Mouse (Mus musculus) lung, adult 2 months (tissue): ENCODE results near the gene Ntn3. TPM values are rescaled to one million over a fixed set of nuclear protein-coding genes. Genes with fewer than 3 reads are reported as not detected.

ENCODE experiments used
- DNase-seq: peaks from one replicate; pipeline ENCODE4 v3.0.0; 2022
- H3K4me1 ChIP-seq: fragments of 200-500 bp; 2 replicates; pipeline ENCODE4 v1.6.1; 2011; ENCODE audit warnings: low read length; ENCODE audit not compliant: control insufficient read depth, insufficient read depth
- H3K4me3 ChIP-seq: fragments of 200-500 bp; replicated peaks from 2 replicates; pipeline ENCODE3; 2011; ENCODE audit warnings: low read depth, mild to moderate bottlenecking, control low read depth, low read length; ENCODE audit errors: extremely low read depth
- CTCF ChIP-seq: fragments of 200-500 bp; IDR thresholded peaks from 2 replicates; pipeline ENCODE4 v1.5.1; 2011; ENCODE audit warnings: mild to moderate bottlenecking, low read length, control low read depth; ENCODE audit not compliant: insufficient read depth
- POLR2A ChIP-seq: fragments of 200-500 bp; IDR thresholded peaks from 2 replicates; pipeline ENCODE4 v1.6.1; 2011; ENCODE audit warnings: low read depth, mild to moderate bottlenecking, control low read depth, low read length, borderline replicate concordance; ENCODE audit errors: extremely low read depth
- WGBS: fragments of 180-500 bp; shearing (Covaris S2); methylation state at CpG from one replicate; pipeline ENCODE4 v1.1.7; 2018; 5-methylcytosine and 5-hydroxymethylcytosine counted together
- polyA plus RNA-seq: library from polyadenylated mRNA; depleted of rRNA; stranded (reverse); fragments of >200 nt; gene quantifications from 2 replicates; pipeline ENCODE4 v1.2.3, GENCODE M21; 2012

Ntn3 gene
- polyA plus RNA-seq, 1 experiment, result 10.4 TPM

- under 1% methylated on average over 41 of the region's 41 CpGs for WGBS
- Histone ChIP-seq H3K4me3 (peak overlapping the region; percentile 87), H3K4me1 (peaks cover 3% of the 10 kb centered on the region; the same call in 1 of the 2 replicates)
- peak; percentile 48 for DNase-seq
- TF ChIP-seq POLR2A, result no peak
- no peak for TF ChIP-seq CTCF
Measured at GRCm38 (mm10) chr17:24168590-24169277, 40.6 kb downstream of the Ntn3 start.

DNA sequence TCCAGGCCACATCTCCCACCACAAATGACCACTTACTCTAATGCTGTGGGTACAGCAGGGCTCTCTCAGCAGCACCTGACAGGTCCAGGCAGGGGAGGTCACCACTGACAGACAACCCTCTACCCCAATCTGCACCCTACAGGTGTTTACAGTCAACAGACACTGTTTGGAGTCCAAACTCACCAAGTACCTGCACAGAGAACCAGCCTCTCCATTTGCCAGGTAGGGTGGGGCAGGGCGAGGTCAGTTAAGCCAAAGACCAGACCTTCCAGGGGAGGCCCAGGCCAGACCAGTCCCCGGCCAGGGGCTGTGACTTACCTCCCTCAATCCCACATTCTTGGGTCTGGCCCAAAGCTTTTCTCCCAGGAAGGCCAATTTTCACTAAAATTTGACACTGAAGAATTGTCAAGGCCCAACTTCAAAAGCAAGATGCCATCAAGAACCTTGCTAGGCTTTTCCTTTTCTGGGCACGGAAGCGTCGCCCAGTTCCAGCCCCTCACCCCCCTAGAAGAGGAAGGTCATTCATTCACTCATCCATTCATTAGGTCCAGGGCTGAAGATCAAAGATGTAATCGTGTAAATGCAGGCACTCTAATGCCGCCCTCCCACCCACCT is 41.3 kb downstream of the Ntn3 start:
- peaks cover 3% of the 10 kb centered on the region; the same call in 1 of the 2 replicates for H3K4me1 ChIP-seq
- DNase-seq, result no peak
- TF ChIP-seq CTCF (no peak), POLR2A (no peak)
- 33% methylated on average over 7 of the region's 7 CpGs for WGBS
- peak overlapping the region; percentile 87 for H3K4me3 ChIP-seq

GRCm38 (mm10) chr17:24167120-24167519 is 42.2 kb downstream of the Ntn3 start:
- no peak for TF ChIP-seq CTCF
- TF ChIP-seq POLR2A, result no peak
- Histone ChIP-seq H3K4me3 (no peak overlapping the region), H3K4me1 (peaks cover 7% of the 10 kb centered on the region)
- no peak for DNase-seq
- WGBS, result 56% methylated on average over 6 of the region's 6 CpGs

DNA sequence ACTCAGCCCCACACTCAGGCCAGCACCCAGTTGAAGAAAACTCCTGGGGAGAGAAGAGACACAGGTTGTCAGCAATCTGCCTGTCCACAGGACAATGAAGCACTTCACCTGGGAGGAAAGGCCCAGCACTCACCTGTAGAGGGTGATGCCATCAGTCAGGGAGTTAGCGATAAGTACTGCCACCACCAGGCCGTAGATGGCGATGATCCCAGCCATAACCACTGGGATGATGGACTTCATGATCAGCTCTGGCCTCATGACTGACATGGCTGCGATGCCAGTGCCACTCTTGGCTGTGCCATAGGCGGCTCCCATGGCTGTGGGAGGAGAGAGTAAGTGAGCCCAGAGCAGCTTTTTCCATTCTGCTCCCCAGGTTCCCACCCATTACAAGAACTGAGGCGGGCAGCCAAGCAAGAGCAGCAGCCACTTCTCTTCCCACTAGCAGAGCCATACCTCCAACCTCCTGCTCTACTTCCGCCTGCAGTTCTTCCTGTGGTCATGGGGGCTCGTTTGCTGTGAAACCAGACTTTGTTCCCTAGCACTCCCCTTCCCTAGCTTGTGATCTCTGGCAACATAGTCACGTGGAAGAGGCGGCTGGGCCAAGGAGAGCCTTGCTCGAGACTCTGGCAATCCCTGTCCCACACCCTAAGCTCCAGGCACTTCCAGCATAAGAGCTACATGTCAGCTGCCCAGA is 44.6 kb downstream of the Ntn3 start:
- 69% methylated on average over 11 of the region's 11 CpGs for WGBS
- no peak for TF ChIP-seq CTCF

GRCm38 (mm10) chr17:24163176-24163962 is 46.0 kb downstream of the Ntn3 start, which contains the start of gene Amdhd2:
Gene Amdhd2, minus strand, starts transcription at chr17:24163766.
- TF ChIP-seq POLR2A, result peak; percentile 70; the same call in 1 of the 2 replicates
- no peak for TF ChIP-seq CTCF
- Histone ChIP-seq H3K4me1 (peaks cover 10% of the 10 kb centered on the region), H3K4me3 (peak within 1 kb of the TSS; percentile 92)
- DNase-seq, result peak; percentile 90
- under 1% methylated on average over 47 of the region's 47 CpGs for WGBS

More for the DNA sequence above, 44.6 kb downstream of the Ntn3 start:
- H3K4me1 ChIP-seq, result peaks cover 10% of the 10 kb centered on the region
- H3K4me3 ChIP-seq, result no peak overlapping the region
- DNase-seq, result no peak

DNA sequence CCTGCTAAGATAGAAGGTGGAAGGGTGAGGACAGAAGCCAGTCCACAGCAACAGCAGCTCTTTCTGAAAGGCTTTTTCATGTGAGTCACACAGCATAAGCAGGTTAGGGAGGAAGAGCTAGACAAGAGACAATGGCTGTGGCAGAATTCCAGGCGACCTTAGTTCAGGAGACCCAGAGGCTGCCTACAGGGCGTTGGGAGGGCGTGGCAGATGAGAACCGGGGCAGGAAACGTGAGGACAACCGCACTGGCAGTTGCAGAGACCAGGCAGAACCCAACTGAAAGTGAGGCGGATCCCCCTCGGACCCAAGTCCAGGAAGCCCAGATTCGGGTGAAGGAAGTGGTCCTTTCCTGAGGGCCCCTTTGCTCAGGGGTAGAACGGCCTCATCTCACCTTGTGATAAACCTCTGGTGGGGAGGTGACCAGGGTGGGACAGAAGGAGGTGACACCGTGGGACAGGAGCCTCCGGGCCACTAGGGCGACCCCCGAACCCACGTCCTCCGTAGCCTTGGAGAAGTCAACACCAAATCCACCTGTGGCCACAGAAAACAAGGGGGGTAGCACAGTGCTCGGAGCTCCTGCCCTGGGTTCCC is 46.7 kb downstream of the Ntn3 start:
- 7% methylated on average over 17 of the region's 17 CpGs for WGBS
- TF ChIP-seq CTCF (no peak), POLR2A (no peak)
- peak overlapping the region; percentile 92 for H3K4me3 ChIP-seq
- peaks cover 7% of the 10 kb centered on the region for H3K4me1 ChIP-seq
- DNase-seq, result no peak

- peak; percentile 39 for DNase-seq
- H3K4me3 ChIP-seq, result no peak overlapping the region
- 59% methylated on average over 5 of the region's 5 CpGs for WGBS
- H3K4me1 ChIP-seq, result peaks cover 7% of the 10 kb centered on the region
- TF ChIP-seq CTCF, result no peak
- no peak for TF ChIP-seq POLR2A
Measured at GRCm38 (mm10) chr17:24161466-24161865, 47.9 kb downstream of the Ntn3 start.

- Histone ChIP-seq H3K4me1 (peaks cover 4% of the 10 kb centered on the region), H3K4me3 (no peak overlapping the region)
- TF ChIP-seq POLR2A (no peak), CTCF (no peak)
- 94% methylated on average over 4 of the region's 4 CpGs for WGBS
- DNase-seq, result no peak
Measured at GRCm38 (mm10) chr17:24157526-24157925, 51.8 kb downstream of the Ntn3 start.

- no peak overlapping the region for H3K4me3 ChIP-seq
- no peak for DNase-seq
- H3K4me1 ChIP-seq, result peaks cover 3% of the 10 kb centered on the region; the same call in 1 of the 2 replicates
- 86% methylated on average over 6 of the region's 6 CpGs for WGBS
- TF ChIP-seq CTCF (no peak), POLR2A (no peak)
Measured at GRCm38 (mm10) chr17:24157121-24157520, 52.2 kb downstream of the Ntn3 start.
